Mouse (Mus musculus): ENCODE data around the gene Tbcc. TPM values are rescaled to one million over a fixed set of nuclear protein-coding genes. Genes with fewer than 3 reads are reported as not detected.
A peak's percentile ranks its signal among the peaks of the same experiment; 100 is the strongest.

Gene Tbcc
- polyA plus RNA-seq, 1 experiment from 2014 or later = 62.8 TPM

DNA sequence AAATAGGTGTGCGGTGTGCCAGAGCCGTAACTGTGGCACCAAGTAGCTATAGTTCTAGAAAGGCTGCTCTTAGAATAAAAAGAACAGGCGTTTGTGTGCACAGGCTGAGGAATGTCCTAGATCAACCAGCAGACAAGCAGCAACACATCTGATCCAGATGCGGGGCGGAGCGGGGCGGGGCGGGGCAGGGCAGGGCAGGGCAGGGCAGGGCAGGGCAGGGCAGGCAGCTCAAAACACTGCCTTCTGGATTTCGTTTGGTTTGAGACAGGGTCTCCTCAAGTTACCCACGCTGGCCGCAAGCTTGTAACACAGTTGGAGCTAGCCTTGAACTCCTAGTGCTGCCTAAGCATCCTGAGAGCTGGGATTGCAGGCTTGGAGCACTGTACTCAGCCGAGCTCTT lies 38.8 kb downstream of the Tbcc start:
- H3K4me1 ChIP-seq (ENCODE audit: control insufficient read depth, insufficient read depth, low read length) = no peaks in the 10 kb centered on the region
- ATAC-seq (ENCODE audit: low FRiP score, low TSS enrichment) (no peak), DNase-seq (no peak)
- no peaks in the 10 kb centered on the region for H3K9me3 ChIP-seq (ENCODE audit: control insufficient read depth, low read length)
- no peak overlapping the region for H3K4me3 ChIP-seq (replicated peaks; ENCODE audit: low read depth, low read length)
- no peak overlapping the region for H3K4me2 ChIP-seq (ENCODE audit: low read length)
- H3K36me3 ChIP-seq (ENCODE audit: control insufficient read depth, insufficient read depth, low read length) = peaks cover 58% of the 10 kb centered on the region
- H3K27me3 ChIP-seq (ENCODE audit: control insufficient read depth, insufficient read depth, low read length) = no peaks in the 10 kb centered on the region
- WGBS = 92% methylated on average over 12 of the region's 12 CpGs
- no peak overlapping the region for H3K9ac ChIP-seq (replicated peaks; ENCODE audit: low read length)
- no peak overlapping the region for H3K27ac ChIP-seq (replicated peaks; ENCODE audit: low read depth, low read length)

GRCm38 (mm10) chr17:46929897-46930296 lies 39.4 kb downstream of the Tbcc start:
- 94% methylated on average over 7 of the region's 7 CpGs for whole genome bisulfite sequencing

DNA sequence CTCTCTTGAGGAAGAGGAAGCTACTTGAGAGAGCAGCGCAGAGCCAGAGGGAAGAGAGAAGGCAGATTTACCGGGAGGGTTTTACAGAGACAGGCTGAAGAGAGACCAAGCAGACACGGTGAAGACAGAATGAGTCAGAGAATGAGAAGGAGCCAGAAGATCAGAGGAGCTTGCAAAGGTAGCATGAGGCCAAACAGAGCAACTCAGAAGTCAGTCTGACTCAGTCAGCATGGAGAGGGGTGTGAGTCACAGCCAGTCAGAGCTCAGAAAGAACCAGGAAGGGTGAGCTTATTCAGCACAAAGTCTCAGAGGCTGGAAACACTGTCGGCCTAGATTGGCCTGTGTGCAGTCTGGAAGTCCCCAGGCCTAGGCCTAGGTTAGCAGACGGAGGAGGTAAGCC lies 42.5 kb downstream of the Tbcc start:
- WGBS = 95% methylated on average over 5 of the region's 5 CpGs
- H3K9ac ChIP-seq (replicated peaks; ENCODE audit: low read length) = no peak overlapping the region
- no peaks in the 10 kb centered on the region for H3K9me3 ChIP-seq (ENCODE audit: control insufficient read depth, low read length)
- H3K36me3 ChIP-seq (ENCODE audit: control insufficient read depth, insufficient read depth, low read length) = peaks cover 94% of the 10 kb centered on the region
- no peak overlapping the region for H3K4me2 ChIP-seq (ENCODE audit: low read length)
- no peak for DNase-seq
- ATAC-seq (ENCODE audit: low FRiP score, low TSS enrichment) = no peak
- no peak overlapping the region for H3K27ac ChIP-seq (replicated peaks; ENCODE audit: low read depth, low read length)
- no peaks in the 10 kb centered on the region for H3K27me3 ChIP-seq (ENCODE audit: control insufficient read depth, insufficient read depth, low read length)
- H3K4me1 ChIP-seq (ENCODE audit: control insufficient read depth, insufficient read depth, low read length) = no peaks in the 10 kb centered on the region
- no peak overlapping the region for H3K4me3 ChIP-seq (replicated peaks; ENCODE audit: low read depth, low read length)

More at GRCm38 (mm10) chr17:46929897-46930296, 39.4 kb downstream of the Tbcc start:
- H3K9me3 ChIP-seq (ENCODE audit: control insufficient read depth, low read length) = no peaks in the 10 kb centered on the region
- H3K4me1 ChIP-seq (ENCODE audit: control insufficient read depth, insufficient read depth, low read length) = no peaks in the 10 kb centered on the region
- H3K27me3 ChIP-seq (ENCODE audit: control insufficient read depth, insufficient read depth, low read length) = no peaks in the 10 kb centered on the region
- no peak for DNase-seq
- ATAC-seq (ENCODE audit: low FRiP score, low TSS enrichment) = no peak
- no peak overlapping the region for H3K9ac ChIP-seq (replicated peaks; ENCODE audit: low read length)
- H3K4me2 ChIP-seq (ENCODE audit: low read length) = no peak overlapping the region
- H3K36me3 ChIP-seq (ENCODE audit: control insufficient read depth, insufficient read depth, low read length) = peaks cover 64% of the 10 kb centered on the region
- no peak overlapping the region for H3K4me3 ChIP-seq (replicated peaks; ENCODE audit: low read depth, low read length)
- H3K27ac ChIP-seq (replicated peaks; ENCODE audit: low read depth, low read length) = no peak overlapping the region

GRCm38 (mm10) chr17:46933557-46934348 lies 43.3 kb downstream of the Tbcc start:
- WGBS = 84% methylated on average over 19 of the region's 19 CpGs
- no peaks in the 10 kb centered on the region for H3K27me3 ChIP-seq (ENCODE audit: control insufficient read depth, insufficient read depth, low read length)
- H3K4me1 ChIP-seq (ENCODE audit: control insufficient read depth, insufficient read depth, low read length) = no peaks in the 10 kb centered on the region
- H3K4me2 ChIP-seq (ENCODE audit: low read length) = no peak overlapping the region
- H3K36me3 ChIP-seq (ENCODE audit: control insufficient read depth, insufficient read depth, low read length) = peaks cover 96% of the 10 kb centered on the region
- H3K27ac ChIP-seq (replicated peaks; ENCODE audit: low read depth, low read length) = no peak overlapping the region
- DNase-seq (peak; percentile 81), ATAC-seq (ENCODE audit: low FRiP score, low TSS enrichment) (no peak)
- H3K4me3 ChIP-seq (replicated peaks; ENCODE audit: low read depth, low read length) = no peak overlapping the region
- H3K9ac ChIP-seq (replicated peaks; ENCODE audit: low read length) = no peak overlapping the region
- no peaks in the 10 kb centered on the region for H3K9me3 ChIP-seq (ENCODE audit: control insufficient read depth, low read length)

DNA sequence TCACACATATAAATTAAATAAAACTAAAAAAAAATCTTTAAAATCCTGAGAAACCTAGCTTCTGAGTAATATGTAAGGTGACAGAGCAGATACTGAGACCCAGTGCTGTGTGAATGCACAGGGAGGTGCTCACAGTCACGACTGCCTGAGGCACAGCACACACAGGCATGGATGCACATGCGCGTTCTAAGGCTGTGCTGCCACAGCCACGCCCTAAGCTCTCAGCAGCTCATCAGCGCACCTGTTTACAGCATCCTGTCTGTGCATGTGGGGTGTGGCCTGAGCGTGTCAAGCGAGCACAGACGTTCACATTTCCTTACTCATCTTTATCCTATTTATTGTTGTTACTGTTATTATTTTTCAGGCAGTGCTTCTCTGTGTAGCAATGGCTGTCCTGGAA lies 50.0 kb downstream of the Tbcc start:
- H3K9me3 ChIP-seq (ENCODE audit: control insufficient read depth, low read length) = no peaks in the 10 kb centered on the region
- no peaks in the 10 kb centered on the region for H3K4me1 ChIP-seq (ENCODE audit: control insufficient read depth, insufficient read depth, low read length)
- H3K27ac ChIP-seq (replicated peaks; ENCODE audit: low read depth, low read length) = no peak overlapping the region
- DNase-seq = no peak
- WGBS = 96% methylated on average over 8 of the region's 8 CpGs
- H3K4me2 ChIP-seq (ENCODE audit: low read length) = no peak overlapping the region
- peaks cover 100% of the 10 kb centered on the region for H3K36me3 ChIP-seq (ENCODE audit: control insufficient read depth, insufficient read depth, low read length)
- no peak overlapping the region for H3K4me3 ChIP-seq (replicated peaks; ENCODE audit: low read depth, low read length)
- ATAC-seq (ENCODE audit: low FRiP score, low TSS enrichment) = no peak
- no peaks in the 10 kb centered on the region for H3K27me3 ChIP-seq (ENCODE audit: control insufficient read depth, insufficient read depth, low read length)
- H3K9ac ChIP-seq (replicated peaks; ENCODE audit: low read length) = no peak overlapping the region

Other genes with a start within 250 kb of the Tbcc start
- 32.8 and 33.4 TPM in 2 replicates for gene Klc4, start 244.7 kb upstream of the Tbcc start, polyA plus RNA-seq (2014; fragmentation: Nextera tagmentation; extraction: Ambion mirVana)
- gene Mrpl2, start 244.5 kb upstream of the Tbcc start, polyA plus RNA-seq (2014; fragmentation: Nextera tagmentation; extraction: Ambion mirVana) = 73.2 and 78.0 TPM in 2 replicates
- 32.3 and 32.9 TPM in 2 replicates for gene Cul7, start 240.3 kb upstream of the Tbcc start, polyA plus RNA-seq (2014; fragmentation: Nextera tagmentation; extraction: Ambion mirVana)
- 35.3 and 40.5 TPM in 2 replicates for gene Rrp36, start 216.3 kb upstream of the Tbcc start, polyA plus RNA-seq (2014; fragmentation: Nextera tagmentation; extraction: Ambion mirVana)
- gene Mea1, start 211.9 kb upstream of the Tbcc start, polyA plus RNA-seq (2014; fragmentation: Nextera tagmentation; extraction: Ambion mirVana) = 240 and 297 TPM in 2 replicates
- 141 and 150 TPM in 2 replicates for gene Klhdc3, start 209.8 kb upstream of the Tbcc start, polyA plus RNA-seq (2014; fragmentation: Nextera tagmentation; extraction: Ambion mirVana)
- 68.3 and 81.4 TPM in 2 replicates for gene Ppp2r5d, start 185.6 kb upstream of the Tbcc start, polyA plus RNA-seq (2014; fragmentation: Nextera tagmentation; extraction: Ambion mirVana)
- gene Pex6, start 179.2 kb upstream of the Tbcc start, polyA plus RNA-seq (2014; fragmentation: Nextera tagmentation; extraction: Ambion mirVana) = 20.2 and 24.5 TPM in 2 replicates
- gene Gnmt, start 161.5 kb upstream of the Tbcc start, polyA plus RNA-seq (2014; fragmentation: Nextera tagmentation; extraction: Ambion mirVana) = 0.71 and 0.85 TPM in 2 replicates
- gene Cnpy3, start 138.5 kb upstream of the Tbcc start, polyA plus RNA-seq (2014; fragmentation: Nextera tagmentation; extraction: Ambion mirVana) = 57.3 and 59.5 TPM in 2 replicates
- 0.22 TPM in 1 of 2 replicates, not detected in the other for gene Ptcra, start 127.0 kb upstream of the Tbcc start, polyA plus RNA-seq (2014; fragmentation: Nextera tagmentation; extraction: Ambion mirVana)
- 56.7 and 64.7 TPM in 2 replicates for gene 2310039H08Rik, start 118.0 kb upstream of the Tbcc start, polyA plus RNA-seq (2014; fragmentation: Nextera tagmentation; extraction: Ambion mirVana)
- gene Rpl7l1, start 108.0 kb upstream of the Tbcc start, polyA plus RNA-seq (2014; fragmentation: Nextera tagmentation; extraction: Ambion mirVana) = 74.3 and 96.8 TPM in 2 replicates
- 10.2 and 11.6 TPM in 2 replicates for gene Bicral, start 32.2 kb upstream of the Tbcc start, polyA plus RNA-seq (2014; fragmentation: Nextera tagmentation; extraction: Ambion mirVana)
- gene Prph2, start 19.8 kb downstream of the Tbcc start, polyA plus RNA-seq (2014; fragmentation: Nextera tagmentation; extraction: Ambion mirVana) = not detected in 2 replicates
- 19.7 and 24.1 TPM in 2 replicates for gene Ubr2, start 119.9 kb downstream of the Tbcc start, polyA plus RNA-seq (2014; fragmentation: Nextera tagmentation; extraction: Ambion mirVana)

All from midbrain, embryonic 14.5 days (tissue).